Mouse (Mus musculus): Measurements from ENCODE around the gene Gcdh. TPM values are rescaled to one million over a fixed set of nuclear protein-coding genes. Genes with fewer than 3 reads are reported as not detected.

The Gcdh gene
- 35.5 and 36.2 TPM in 2 replicates for polyA plus RNA-seq (2016; fragmentation: Nextera tagmentation; extraction: Ambion mirVana)

- Histone ChIP-seq H3K9me3 (replicated peaks) (no peaks in the 10 kb centered on the region), H3K27me3 (replicated peaks) (no peaks in the 10 kb centered on the region), H3K9ac (peak within 1 kb of the TSS; percentile 82), H3K4me2 (peak within 1 kb of the TSS; percentile 94), H3K36me3 (peaks cover 17% of the 10 kb centered on the region), H3K4me3 (peak within 1 kb of the TSS; percentile 85), H3K27ac (ENCODE audit: poor library complexity, severe bottlenecking) (no peak within 1 kb of the TSS), H3K4me1 (replicated peaks) (peaks cover 13% of the 10 kb centered on the region)
- ATAC-seq (ENCODE audit: insufficient number of reproducible peaks, low FRiP score) = peak; percentile 95
- WGBS = 0% methylated on average over 11 of the region's 11 CpGs
These were observed at the start of gene Gcdh for GRCm38 (mm10) chr8:84893709-84894134. TSS of gene Gcdh (minus strand) at chr8:84893921.

GRCm38 (mm10) chr8:84937620-84938485 lies 44.1 kb upstream of the Gcdh start:
- peaks cover 83% of the 10 kb centered on the region for H3K27me3 ChIP-seq (replicated peaks)
- H3K4me2 ChIP-seq = peak overlapping the region; percentile 74

GRCm38 (mm10) chr8:84936962-84937546 lies 43.3 kb upstream of the Gcdh start, which contains the start of gene Mast1:
TSS of gene Mast1 (minus strand) at chr8:84937359.
- under 1% methylated on average over 48 of the region's 50 CpGs for WGBS
- Histone ChIP-seq H3K27ac (ENCODE audit: poor library complexity, severe bottlenecking) (no peak within 1 kb of the TSS), H3K4me3 (peak within 1 kb of the TSS; percentile 46), H3K4me1 (replicated peaks) (peaks cover 12% of the 10 kb centered on the region), H3K36me3 (no peaks in the 10 kb centered on the region), H3K4me2 (peak within 1 kb of the TSS; percentile 74), H3K9me3 (replicated peaks) (no peaks in the 10 kb centered on the region), H3K27me3 (replicated peaks) (peaks cover 86% of the 10 kb centered on the region), H3K9ac (peak within 1 kb of the TSS; percentile 69)
- ATAC-seq (ENCODE audit: insufficient number of reproducible peaks, low FRiP score) = peak; percentile 58

More at GRCm38 (mm10) chr8:84937620-84938485, 44.1 kb upstream of the Gcdh start:
- Histone ChIP-seq H3K27ac (ENCODE audit: poor library complexity, severe bottlenecking) (no peak overlapping the region), H3K9me3 (replicated peaks) (no peaks in the 10 kb centered on the region), H3K4me3 (peak overlapping the region; percentile 46), H3K9ac (no peak overlapping the region), H3K36me3 (no peaks in the 10 kb centered on the region), H3K4me1 (replicated peaks) (peaks cover 12% of the 10 kb centered on the region)
- WGBS = 59% methylated on average over 13 of the region's 13 CpGs
- ATAC-seq (ENCODE audit: insufficient number of reproducible peaks, low FRiP score) = no peak

- WGBS = 24% methylated on average over 23 of the region's 23 CpGs
- Histone ChIP-seq H3K27ac (ENCODE audit: poor library complexity, severe bottlenecking) (no peak overlapping the region), H3K9me3 (replicated peaks) (no peaks in the 10 kb centered on the region)
These were observed 42.6 kb upstream of the Gcdh start for GRCm38 (mm10) chr8:84936041-84936961.

GRCm38 (mm10) chr8:84935489-84935888 lies 41.8 kb upstream of the Gcdh start:
- no peaks in the 10 kb centered on the region for H3K36me3 ChIP-seq
- ATAC-seq (ENCODE audit: insufficient number of reproducible peaks, low FRiP score) = no peak
- H3K27me3 ChIP-seq (replicated peaks) = peaks cover 85% of the 10 kb centered on the region
- H3K4me1 ChIP-seq (replicated peaks) = peaks cover 12% of the 10 kb centered on the region
- no peak overlapping the region for H3K4me3 ChIP-seq
- H3K9me3 ChIP-seq (replicated peaks) = no peaks in the 10 kb centered on the region
- WGBS = 4% methylated on average over 14 of the region's 14 CpGs
- H3K4me2 ChIP-seq = no peak overlapping the region
- no peak overlapping the region for H3K27ac ChIP-seq (ENCODE audit: poor library complexity, severe bottlenecking)
- H3K9ac ChIP-seq = no peak overlapping the region

More at GRCm38 (mm10) chr8:84936041-84936961, 42.6 kb upstream of the Gcdh start:
- H3K4me1 ChIP-seq (replicated peaks) = peaks cover 12% of the 10 kb centered on the region
- peak overlapping the region; percentile 69 for H3K9ac ChIP-seq
- peak overlapping the region; percentile 46 for H3K4me3 ChIP-seq
- peak overlapping the region; percentile 74 for H3K4me2 ChIP-seq
- no peak for ATAC-seq (ENCODE audit: insufficient number of reproducible peaks, low FRiP score)
- no peaks in the 10 kb centered on the region for H3K36me3 ChIP-seq
- peaks cover 86% of the 10 kb centered on the region for H3K27me3 ChIP-seq (replicated peaks)

- H3K9me3 ChIP-seq (replicated peaks) = no peaks in the 10 kb centered on the region
- no peak overlapping the region for H3K27ac ChIP-seq (ENCODE audit: poor library complexity, severe bottlenecking)
- peaks cover 12% of the 10 kb centered on the region for H3K4me1 ChIP-seq (replicated peaks)
- no peak overlapping the region for H3K4me2 ChIP-seq
- H3K9ac ChIP-seq = no peak overlapping the region
- H3K36me3 ChIP-seq = no peaks in the 10 kb centered on the region
- no peak for ATAC-seq (ENCODE audit: insufficient number of reproducible peaks, low FRiP score)
- H3K4me3 ChIP-seq = no peak overlapping the region
- peaks cover 88% of the 10 kb centered on the region for H3K27me3 ChIP-seq (replicated peaks)
- 3% methylated on average over 15 of the region's 15 CpGs for WGBS
These were observed 41.1 kb upstream of the Gcdh start for GRCm38 (mm10) chr8:84934860-84935259.

GRCm38 (mm10) chr8:84933767-84934559 lies 40.2 kb upstream of the Gcdh start:
- no peak for ATAC-seq (ENCODE audit: insufficient number of reproducible peaks, low FRiP score)
- peaks cover 93% of the 10 kb centered on the region for H3K27me3 ChIP-seq (replicated peaks)
- 75% methylated on average over 16 of the region's 16 CpGs for WGBS
- no peak overlapping the region for H3K4me2 ChIP-seq
- H3K9me3 ChIP-seq (replicated peaks) = no peaks in the 10 kb centered on the region
- H3K9ac ChIP-seq = no peak overlapping the region
- no peaks in the 10 kb centered on the region for H3K36me3 ChIP-seq
- peaks cover 15% of the 10 kb centered on the region for H3K4me1 ChIP-seq (replicated peaks)
- no peak overlapping the region for H3K27ac ChIP-seq (ENCODE audit: poor library complexity, severe bottlenecking)
- no peak overlapping the region for H3K4me3 ChIP-seq

- peaks cover 87% of the 10 kb centered on the region for H3K27me3 ChIP-seq (replicated peaks)
These were observed 36.9 kb upstream of the Gcdh start for GRCm38 (mm10) chr8:84930582-84930981.

GRCm38 (mm10) chr8:84928456-84929306 lies 35.0 kb upstream of the Gcdh start:
- Histone ChIP-seq H3K9me3 (replicated peaks) (no peaks in the 10 kb centered on the region), H3K4me2 (peak overlapping the region; percentile 69), H3K4me1 (replicated peaks) (0 out of 2 replicates have a peak, but pooled peaks cover 9% of the 10 kb centered on the region), H3K4me3 (peak overlapping the region; percentile 42), H3K9ac (peak overlapping the region; percentile 21; the same call in 1 of the 2 replicates), H3K36me3 (no peaks in the 10 kb centered on the region), H3K27me3 (replicated peaks) (peaks cover 86% of the 10 kb centered on the region), H3K27ac (ENCODE audit: poor library complexity, severe bottlenecking) (no peak overlapping the region)
- peak; percentile 64; the same call in 1 of the 2 replicates for ATAC-seq (ENCODE audit: insufficient number of reproducible peaks, low FRiP score)
- WGBS = 4% methylated on average over 51 of the region's 52 CpGs

More at GRCm38 (mm10) chr8:84930582-84930981, 36.9 kb upstream of the Gcdh start:
- Histone ChIP-seq H3K9ac (no peak overlapping the region), H3K36me3 (no peaks in the 10 kb centered on the region), H3K4me1 (replicated peaks) (peaks cover 11% of the 10 kb centered on the region; the same call in 1 of the 2 replicates), H3K9me3 (replicated peaks) (no peaks in the 10 kb centered on the region), H3K4me3 (no peak overlapping the region), H3K4me2 (no peak overlapping the region), H3K27ac (ENCODE audit: poor library complexity, severe bottlenecking) (no peak overlapping the region)
- no peak for ATAC-seq (ENCODE audit: insufficient number of reproducible peaks, low FRiP score)
- WGBS = 79% methylated on average over 13 of the region's 13 CpGs

Data from heart, embryonic 12.5 days (tissue).